Mouse (Mus musculus) monocyte, adult 2 months (primary cell): Measurements from ENCODE around the gene Cdk8.

Experiments
- DNase-seq, 2 experiments: peaks; one replicate each; pipeline ENCODE4 v3.0.0; 2022; ENCODE audit warnings: low spot score in 2 of 2, low read depth in 1 of 2

Gene Cdk8

GRCm38 (mm10) chr5:146232056-146232675, 1.1 kb downstream of the Cdk8 start:
- no peak for DNase-seq

- no peak for DNase-seq
These were observed 1.8 kb downstream of the Cdk8 start for GRCm38 (mm10) chr5:146232816-146233215.

GRCm38 (mm10) chr5:146234336-146234735, 3.3 kb downstream of the Cdk8 start:
- DNase-seq = no peak

GRCm38 (mm10) chr5:146238274-146238673, 7.2 kb downstream of the Cdk8 start:
- DNase-seq = no peak

GRCm38 (mm10) chr5:146240771-146241170, 9.7 kb downstream of the Cdk8 start:
- no peak for DNase-seq

GRCm38 (mm10) chr5:146241202-146241601, 10.2 kb downstream of the Cdk8 start:
- no peak for DNase-seq

- DNase-seq = no peak
These were observed 14.2 kb downstream of the Cdk8 start for GRCm38 (mm10) chr5:146245193-146245592.

- DNase-seq = no peak
These were observed 14.8 kb downstream of the Cdk8 start for GRCm38 (mm10) chr5:146245646-146246370.

GRCm38 (mm10) chr5:146246386-146246785, 15.4 kb downstream of the Cdk8 start:
- no peak for DNase-seq

- no peak for DNase-seq
These were observed 16.7 kb downstream of the Cdk8 start for GRCm38 (mm10) chr5:146247709-146248108.

GRCm38 (mm10) chr5:146248746-146249145, 17.7 kb downstream of the Cdk8 start:
- DNase-seq = no peak

GRCm38 (mm10) chr5:146250369-146251075, 19.5 kb downstream of the Cdk8 start:
- DNase-seq = no peak

GRCm38 (mm10) chr5:146251663-146252429, 20.8 kb downstream of the Cdk8 start:
- DNase-seq = no peak

- no peak for DNase-seq
These were observed 22.6 kb downstream of the Cdk8 start for GRCm38 (mm10) chr5:146253644-146254043.

- DNase-seq = no peak
These were observed 29.0 kb downstream of the Cdk8 start for GRCm38 (mm10) chr5:146260003-146260402.

- DNase-seq = no peak
These were observed 35.0 kb downstream of the Cdk8 start for GRCm38 (mm10) chr5:146265934-146266591.

GRCm38 (mm10) chr5:146267776-146268175, 36.7 kb downstream of the Cdk8 start:
- DNase-seq = no peak

- no peak for DNase-seq
These were observed 39.6 kb downstream of the Cdk8 start for GRCm38 (mm10) chr5:146270593-146270992.

GRCm38 (mm10) chr5:146271662-146272061, 40.6 kb downstream of the Cdk8 start:
- no peak for DNase-seq

GRCm38 (mm10) chr5:146273096-146273495, 42.1 kb downstream of the Cdk8 start:
- DNase-seq = no peak
